Mouse (Mus musculus): Measurements from ENCODE around the gene Cdk2ap2.

GRCm38 (mm10) chr19:4068717-4069410 lies 28.1 kb upstream of the Cdk2ap2 start:
- TF ChIP-seq ZNF384 (IDR thresholded peaks at IDR 0.05; ENCODE audit: low read depth, low read length) (no peak), ZC3H11A (IDR thresholded peaks at IDR 0.05; ENCODE audit: borderline replicate concordance, low read depth, low read length) (no peak), CHD2 (IDR thresholded peaks at IDR 0.05; ENCODE audit: low read depth, low read length) (no peak), MAFK (IDR thresholded peaks at IDR 0.05; ENCODE audit: insufficient read depth, low read depth, low read length) (no peak), HCFC1 (IDR thresholded peaks at IDR 0.05; ENCODE audit: borderline replicate concordance, insufficient read depth, low read length) (no peak)

All from ES-E14 (cell line).